Mouse (Mus musculus) lung, adult 2 months (tissue): ENCODE data around the gene Hist1h2af.
"Not testable (repeated sequence)": the region's sequence is repeated elsewhere in the genome, so short reads cannot be mapped to it uniquely, and the experiment has no call there.

Experiments
- CTCF ChIP-seq: fragments of 200-500 bp; IDR thresholded peaks from 2 replicates; pipeline ENCODE4 v1.5.1; 2011; ENCODE audit warnings: mild to moderate bottlenecking, low read length, control low read depth; ENCODE audit not compliant: insufficient read depth
- POLR2A ChIP-seq: fragments of 200-500 bp; IDR thresholded peaks from 2 replicates; pipeline ENCODE4 v1.6.1; 2011; ENCODE audit warnings: low read depth, mild to moderate bottlenecking, control low read depth, low read length, borderline replicate concordance; ENCODE audit errors: extremely low read depth

- TF ChIP-seq CTCF, POLR2A: not testable (repeated sequence)
These were observed 11.0 kb downstream of the Hist1h2af start for GRCm38 (mm10) chr13:23544787-23545120.
